Mouse (Mus musculus) olfactory bulb, adult 2 months (tissue): Measurements from ENCODE around the gene Thsd4.
"Not testable (repeated sequence)": the region's sequence is repeated elsewhere in the genome, so short reads cannot be mapped to it uniquely, and the experiment has no call there.

Experiments used
- CTCF ChIP-seq: fragments of 200-500 bp; IDR thresholded peaks from 2 replicates; pipeline ENCODE4 v1.5.1; 2012; ENCODE audit warnings: low read depth, mild to moderate bottlenecking, low read length, moderate library complexity; ENCODE audit not compliant: insufficient read depth
- POLR2A ChIP-seq: fragments of 200-500 bp; IDR thresholded peaks from 2 replicates; pipeline ENCODE4 v1.6.1; 2012; ENCODE audit warnings: mild to moderate bottlenecking, low read depth, low read length, moderate library complexity; ENCODE audit not compliant: insufficient read depth

- TF ChIP-seq POLR2A, CTCF: not testable (repeated sequence)
Observed at GRCm38 (mm10) chr9:60172459-60173060, 349.3 kb downstream of the Thsd4 start.
